Mouse (Mus musculus) telencephalon, adult 2 months (tissue): ENCODE results near the gene Mzt1.

ENCODE experiments used
- DNase-seq: peaks from one replicate; pipeline ENCODE4 v3.0.0-alpha.2; 2011; ENCODE audit warnings: low read depth, low spot score

The Mzt1 gene

DNA sequence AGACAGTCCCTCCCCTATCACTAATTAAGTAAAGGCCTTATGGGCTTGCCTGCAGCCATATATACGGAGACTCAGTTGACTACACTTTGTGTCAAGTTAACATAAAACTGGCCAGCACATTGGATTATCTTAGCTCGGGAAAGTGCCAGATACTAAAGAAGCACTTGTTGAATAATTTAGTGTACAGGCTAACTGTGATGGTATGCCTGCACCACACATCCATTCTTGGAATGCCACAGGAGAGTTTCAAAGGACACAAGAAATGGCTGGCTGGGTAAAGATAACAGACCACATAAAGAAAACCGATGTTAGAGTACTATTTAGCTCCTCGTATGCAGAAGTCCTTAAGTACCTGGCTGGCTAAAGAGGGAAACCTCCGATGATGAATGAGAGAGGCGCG, 27.2 kb downstream of the Mzt1 start:
- DNase-seq, result no peak

DNA sequence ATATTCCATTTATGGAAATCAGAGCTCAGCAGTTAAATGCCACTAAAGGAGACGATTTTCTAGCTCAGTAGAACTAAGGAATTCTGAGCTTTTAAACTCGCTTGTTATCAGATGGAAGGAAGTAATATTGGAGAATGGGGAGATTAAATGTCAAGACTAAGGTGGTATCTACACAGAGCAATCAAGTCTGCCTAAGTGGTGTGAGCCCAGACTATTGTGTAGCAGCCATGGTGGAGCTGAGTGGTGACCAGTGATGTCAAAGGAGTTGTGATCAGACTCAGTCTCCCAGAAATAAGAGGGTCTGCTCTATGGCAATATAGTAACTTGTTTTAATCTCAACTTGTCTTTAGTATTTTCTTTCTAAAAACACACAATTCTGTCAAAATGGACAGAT, 35.0 kb downstream of the Mzt1 start:
- no peak for DNase-seq

DNA sequence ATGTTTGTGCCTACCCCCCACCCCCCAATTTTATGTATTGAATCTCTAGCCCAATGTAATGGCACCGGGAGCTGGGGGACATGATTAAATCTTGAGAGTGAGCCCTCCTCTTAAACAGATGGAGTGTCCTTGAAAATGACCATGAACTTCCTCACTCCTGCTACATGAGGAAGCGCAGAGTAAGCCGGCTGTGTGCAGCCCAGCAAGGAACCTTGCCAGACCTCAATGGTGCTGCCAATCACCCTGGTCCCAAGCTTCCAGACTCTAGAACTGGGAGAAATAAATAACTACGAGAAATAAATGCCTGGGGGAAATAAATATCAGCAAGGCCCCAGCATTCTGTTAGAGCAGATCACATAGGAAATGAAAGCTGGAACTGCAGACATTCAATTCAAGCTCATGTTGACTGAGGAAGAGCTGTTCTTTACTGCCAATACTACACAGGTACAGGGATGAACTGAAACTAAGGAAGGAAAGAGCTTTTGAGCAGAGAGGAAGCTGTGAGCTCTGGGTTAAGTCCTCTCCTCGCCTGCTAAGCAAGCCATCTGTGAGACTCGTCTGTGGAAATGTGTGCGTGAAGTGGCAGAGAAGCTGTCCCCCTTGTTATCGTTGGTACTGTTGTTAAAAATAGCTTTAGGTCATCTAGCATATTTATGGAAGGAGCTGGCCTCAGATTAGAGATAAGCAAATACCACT, 35.6 kb downstream of the Mzt1 start:
- no peak for DNase-seq

DNA sequence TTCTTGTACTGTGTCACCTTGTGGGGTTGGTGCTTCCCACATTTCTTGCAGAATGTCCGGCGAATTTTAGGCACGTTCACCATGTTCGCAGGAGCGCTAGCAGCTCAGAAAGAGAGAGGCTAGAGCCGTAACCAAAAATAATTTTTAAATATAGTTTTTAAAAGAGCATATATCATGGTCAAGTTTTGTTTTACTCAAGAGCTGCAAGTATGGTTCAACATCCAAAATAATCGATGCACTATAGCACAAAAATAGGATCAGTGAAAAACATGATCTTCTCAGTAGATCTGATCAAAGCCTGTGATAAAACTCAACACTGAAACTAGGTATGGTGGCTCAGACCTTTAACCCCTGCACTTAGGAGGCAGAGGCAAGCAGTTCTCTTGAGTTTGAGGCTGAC, 51.7 kb downstream of the Mzt1 start, which contains the start of gene Rpl36a-ps1:
Gene Rpl36a-ps1 (minus strand): TSS at position 101 of the 400 bp plus-strand sequence.
- no peak for DNase-seq

DNA sequence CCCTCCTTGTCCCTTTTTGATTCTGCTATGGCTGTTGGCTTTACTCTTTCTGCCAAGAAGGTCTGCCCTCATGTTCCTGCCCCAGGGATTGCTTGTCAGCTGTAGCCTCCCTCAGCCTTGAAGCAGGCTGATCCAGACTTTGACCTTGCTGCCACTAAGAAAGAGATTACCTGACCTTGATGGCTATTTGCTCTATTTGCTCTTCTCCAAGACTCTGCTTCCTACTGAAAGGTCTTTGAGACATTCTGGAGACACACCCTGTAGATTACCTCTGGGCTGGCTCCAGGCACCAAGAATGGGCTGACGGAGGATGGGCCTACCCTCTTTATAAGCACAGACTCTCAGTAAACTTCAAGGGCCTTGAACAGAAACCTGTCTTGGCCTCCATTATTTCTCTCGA, 53.5 kb downstream of the Mzt1 start:
- no peak for DNase-seq

DNA sequence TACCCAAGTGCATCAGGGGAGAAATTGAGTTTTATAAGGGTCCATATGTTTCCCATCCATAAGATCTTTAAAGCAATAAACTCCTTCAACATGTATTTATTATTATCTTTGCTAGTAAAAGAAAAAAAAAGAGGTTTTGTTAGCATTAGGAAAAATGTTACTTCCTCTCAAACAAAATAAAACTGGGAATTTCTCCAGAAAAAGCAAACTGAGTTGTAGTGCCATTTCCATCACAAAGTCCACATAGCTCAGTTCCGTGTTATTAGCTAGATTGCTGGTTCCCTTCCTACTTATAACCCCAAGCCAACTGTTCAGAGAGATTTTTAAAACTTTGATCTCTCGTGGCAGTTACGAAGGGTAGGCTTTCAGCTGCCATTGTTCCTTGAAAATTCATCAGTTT, 55.3 kb downstream of the Mzt1 start:
- no peak for DNase-seq

DNA sequence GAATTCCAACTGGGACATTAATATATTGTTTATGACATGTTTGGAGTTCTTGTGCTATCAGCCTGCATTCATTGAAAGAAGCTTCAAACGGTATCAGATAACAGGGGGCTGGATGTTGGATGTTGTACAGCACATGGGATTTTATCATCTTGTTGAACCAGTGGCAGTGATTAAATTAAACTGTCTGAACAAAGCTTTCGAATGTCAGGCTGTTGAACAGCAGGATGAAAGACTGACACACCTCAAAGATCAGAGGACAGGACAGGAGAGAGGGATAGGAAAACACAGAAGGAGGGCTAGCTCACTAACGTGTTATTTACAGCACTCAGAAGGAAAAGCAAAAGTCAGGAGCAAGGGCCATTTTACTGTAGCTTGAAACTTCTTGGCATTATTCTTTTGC, 56.1 kb downstream of the Mzt1 start:
- DNase-seq, result no peak
